ENCODE assay signal across 9 mouse cellular contexts in genomic region chr12:83988483-83988882, GRCm38 (mm10). TPM values are rescaled to one million over a fixed set of nuclear protein-coding genes. Genes with fewer than 3 reads are reported as not detected.
DNase-seq lines count a peak whose midpoint lies in the region; ATAC-seq and TF ChIP-seq lines count a peak whose summit lies in the region.
"Had no signal": no experiment of that assay in that cellular context is flagged by ENCODE, and none has a peak within 500 bp of the region (broad histone marks: within the 10 kb centered on the region; RNA-seq: fewer than 3 reads in every experiment).

No protein-coding gene starts in this region.

- H3K27me3 ChIP-seq in heart, embryonic 12.5 days (replicated peaks) = no peaks in the 10 kb centered on the region
- no peaks in the 10 kb centered on the region for H3K27me3 ChIP-seq in C2C12 (ENCODE audit: control insufficient read depth, insufficient read depth, insufficient read length)
- H3K27me3 ChIP-seq in forebrain, embryonic 10.5 days (ENCODE audit: poor library complexity, severe bottlenecking) = no peaks in the 10 kb centered on the region
- no peaks in the 10 kb centered on the region for H3K27me3 ChIP-seq in liver, embryonic 14.5 days (ENCODE audit: control insufficient read depth, insufficient read depth, low read length)
- H3K27me3 ChIP-seq: Patski had no signal

- no peak for DNase-seq in heart, postnatal 25 days (ENCODE audit: low spot score)
- no peak for DNase-seq in forebrain, embryonic 10.5 days (ENCODE audit: extremely low spot score, low spot score)
- no peak for DNase-seq in liver, embryonic 14.5 days (ENCODE audit: low read depth in 3 of 3, low spot score in 3 of 3)
- no peak for DNase-seq in cerebellum, postnatal 14 days
- DNase-seq in adrenal gland, adult 18-20 months (ENCODE audit: low spot score in 2 of 2) = no peak
- no peak for DNase-seq in urinary bladder, postnatal 25 days (ENCODE audit: low spot score)

- H3K9ac ChIP-seq in heart, embryonic 12.5 days = peak overlapping the region; percentile 83
- H3K9ac ChIP-seq in liver, embryonic 14.5 days (replicated peaks) = peak overlapping the region; percentile 70

- H3K79me2 ChIP-seq in C2C12 (ENCODE audit: control insufficient read depth, insufficient read depth) = no peaks in the 10 kb centered on the region

- ATAC-seq in heart, embryonic 12.5 days (ENCODE audit: insufficient number of reproducible peaks, low FRiP score) = peak; percentile 27; the same call in 1 of the 2 replicates
- no peak for ATAC-seq in liver, embryonic 14.5 days (ENCODE audit: insufficient read depth)

- no peak for TF ChIP-seq CTCF in C2C12 (IDR thresholded peaks at IDR 0.05; ENCODE audit: control insufficient read depth, insufficient read depth, insufficient read length)
- TF ChIP-seq CTCF in liver, embryonic 14.5 days (IDR thresholded peaks at IDR 0.05; ENCODE audit: low read depth) = no peak

- H3K9me3 ChIP-seq in heart, embryonic 12.5 days (replicated peaks) = no peaks in the 10 kb centered on the region; the same call in 1 of the 2 replicates
- peaks cover 5% of the 10 kb centered on the region for H3K9me3 ChIP-seq in forebrain, embryonic 10.5 days
- H3K9me3 ChIP-seq in liver, embryonic 14.5 days (ENCODE audit: control insufficient read depth, low read length) = no peaks in the 10 kb centered on the region

- TF ChIP-seq EP300 in liver, embryonic 14.5 days (IDR thresholded peaks at IDR 0.05; ENCODE audit: low read depth) = no peak

- no peaks in the 10 kb centered on the region for H3K79me3 ChIP-seq in C2C12 (ENCODE audit: low read depth)

- intact Hi-C loops in heart, postnatal 25 days (cut with DNase I) = loop anchor here (2.0 to 5.0 kb wide), 2 partner anchors 20 to 44 kb away; partner anchors contain the start of gene Acot1

- H3K4me1 ChIP-seq in heart, embryonic 12.5 days (replicated peaks) = peaks cover 6% of the 10 kb centered on the region
- peaks cover 15% of the 10 kb centered on the region for H3K4me1 ChIP-seq in forebrain, embryonic 10.5 days
- peaks cover 0 to 6% of the 10 kb centered on the region in 2 experiments; a peak in 2 of 4 replicates for H3K4me1 ChIP-seq in liver, embryonic 14.5 days (replicated peaks; ENCODE audit: control insufficient read depth in 2 of 2, insufficient read depth in 2 of 2, low read length in 1 of 2)

- peak overlapping the region; percentile 70 for H3K4me3 ChIP-seq in heart, embryonic 12.5 days
- peak overlapping the region; percentile 36 for H3K4me3 ChIP-seq in C2C12 (ENCODE audit: insufficient read depth, poor library complexity, severe bottlenecking)
- H3K4me3 ChIP-seq in forebrain, embryonic 10.5 days = peak overlapping the region; percentile 65
- H3K4me3 ChIP-seq in liver, embryonic 14.5 days (ENCODE audit: insufficient read depth in 1 of 2, low read depth in 2 of 2, low read length in 2 of 2) = peak overlapping the region; percentile 66 to 70

- no peak overlapping the region for H3ac ChIP-seq in C2C12 (ENCODE audit: control insufficient read depth, insufficient read length, low read depth)

- peak overlapping the region; percentile 72 for H3K4me2 ChIP-seq in heart, embryonic 12.5 days
- H3K4me2 ChIP-seq in liver, embryonic 14.5 days (ENCODE audit: low read depth) = peak overlapping the region; percentile 75

- H3K36me3 ChIP-seq in heart, embryonic 12.5 days = peaks cover 10% of the 10 kb centered on the region
- no peaks in the 10 kb centered on the region for H3K36me3 ChIP-seq in C2C12 (ENCODE audit: control insufficient read depth, insufficient read depth)
- H3K36me3 ChIP-seq in forebrain, embryonic 10.5 days (replicated peaks) = peaks cover 12% of the 10 kb centered on the region
- H3K36me3 ChIP-seq in liver, embryonic 14.5 days (replicated peaks; ENCODE audit: control insufficient read depth, insufficient read depth, low read depth) = no peaks in the 10 kb centered on the region

- WGBS in heart, embryonic 12.5 days = 61% methylated on average over 4 of the region's 4 CpGs
- 74% methylated on average over 4 of the region's 4 CpGs for WGBS in forebrain, embryonic 10.5 days
- WGBS in liver, embryonic 14.5 days (ENCODE audit: insufficient replicate concordance) = 58% methylated on average over 4 of the region's 4 CpGs

- H3K27ac ChIP-seq in heart, embryonic 12.5 days (ENCODE audit: poor library complexity, severe bottlenecking) = peak overlapping the region; percentile 97; the same call in 1 of the 2 replicates
- H3K27ac ChIP-seq in forebrain, embryonic 10.5 days = peak overlapping the region; percentile 92
- H3K27ac ChIP-seq in liver, embryonic 14.5 days = no peak overlapping the region

TF ChIP-seq in C2C12, 6 proteins besides CTCF, POLR2A, EP300 and RAD21:
- no peak for TF ChIP-seq MYOD1 (IDR thresholded peaks at IDR 0.05; ENCODE audit: control insufficient read depth, insufficient read length, low read depth)

RNA-seq across cellular contexts. Expression of gene Acot2, which starts 0.8 kb away (rescaled TPM):
- 43.8 and 45.1 TPM in 2 replicates for polyA plus RNA-seq in heart, embryonic 12.5 days (2016; fragmentation: Nextera tagmentation; extraction: Ambion mirVana)
- 100 to 1,000 TPM; 100 to 107 TPM for total RNA-seq in heart, postnatal 25 days (2021)
- polyA plus RNA-seq in C2C12 (2012; fragmentation: generic; extraction: Trizol) = 2.6 TPM
- polyA plus RNA-seq in forebrain, embryonic 10.5 days (2016; fragmentation: Nextera tagmentation; extraction: Ambion mirVana) = 14.9 and 16.0 TPM in 2 replicates
- polyA plus RNA-seq in liver, embryonic 14.5 days (2012; rRNA removed) = 2.7 and 2.9 TPM in 2 replicates
- 5.5 and 6.0 TPM in 2 replicates for polyA plus RNA-seq in liver, embryonic 14.5 days (2014; fragmentation: Nextera tagmentation; extraction: Ambion mirVana)
- 10 to 100 TPM; 19.2 to 38.5 TPM for total RNA-seq in adrenal gland, adult 18-20 months (2021)

RNA-seq across cellular contexts. Expression of gene Heatr4, which starts 3.8 kb away (rescaled TPM):
- not detected in 2 replicates for polyA plus RNA-seq in heart, embryonic 12.5 days (2016; fragmentation: Nextera tagmentation; extraction: Ambion mirVana)
- total RNA-seq in heart, postnatal 25 days (2021) = not detected
- not detected for polyA plus RNA-seq in C2C12 (2012; fragmentation: generic; extraction: Trizol)
- not detected in 2 replicates for polyA plus RNA-seq in forebrain, embryonic 10.5 days (2016; fragmentation: Nextera tagmentation; extraction: Ambion mirVana)
- not detected in 2 replicates for polyA plus RNA-seq in liver, embryonic 14.5 days (2012; rRNA removed)
- polyA plus RNA-seq in liver, embryonic 14.5 days (2014; fragmentation: Nextera tagmentation; extraction: Ambion mirVana) = not detected in 2 replicates
- not detected for total RNA-seq in adrenal gland, adult 18-20 months (2021)
- polyA plus RNA-seq: Patski had no signal

RNA-seq across cellular contexts. Expression of gene Acot1, which starts 20.8 kb away (rescaled TPM):
- 20.0 and 21.3 TPM in 2 replicates for polyA plus RNA-seq in heart, embryonic 12.5 days (2016; fragmentation: Nextera tagmentation; extraction: Ambion mirVana)
- total RNA-seq in heart, postnatal 25 days (2021) = 10 to 100 TPM; 35.8 to 47.2 TPM
- polyA plus RNA-seq in C2C12 (2012; fragmentation: generic; extraction: Trizol) = 0.41 TPM
- polyA plus RNA-seq in forebrain, embryonic 10.5 days (2016; fragmentation: Nextera tagmentation; extraction: Ambion mirVana) = 22.4 and 23.5 TPM in 2 replicates
- polyA plus RNA-seq in liver, embryonic 14.5 days (2012; rRNA removed) = 12.8 and 14.7 TPM in 2 replicates
- polyA plus RNA-seq in liver, embryonic 14.5 days (2014; fragmentation: Nextera tagmentation; extraction: Ambion mirVana) = 28.3 and 35.7 TPM in 2 replicates
- 10 to 100 TPM in 1 of 2 experiments, 1 to 10 TPM in 1; 8.5 to 12.6 TPM for total RNA-seq in adrenal gland, adult 18-20 months (2021)

RNA-seq across cellular contexts. Expression of gene Riox1, which starts 38.1 kb away (rescaled TPM):
- polyA plus RNA-seq in heart, embryonic 12.5 days (2016; fragmentation: Nextera tagmentation; extraction: Ambion mirVana) = 14.7 and 16.5 TPM in 2 replicates
- 1 to 10 TPM; 5.2 to 5.5 TPM for total RNA-seq in heart, postnatal 25 days (2021)
- 18.7 TPM for polyA plus RNA-seq in C2C12 (2012; fragmentation: generic; extraction: Trizol)
- polyA plus RNA-seq in forebrain, embryonic 10.5 days (2016; fragmentation: Nextera tagmentation; extraction: Ambion mirVana) = 14.3 and 15.4 TPM in 2 replicates
- 7.8 and 8.1 TPM in 2 replicates for polyA plus RNA-seq in liver, embryonic 14.5 days (2012; rRNA removed)
- polyA plus RNA-seq in liver, embryonic 14.5 days (2014; fragmentation: Nextera tagmentation; extraction: Ambion mirVana) = 6.8 and 7.3 TPM in 2 replicates
- 10 to 100 TPM; 15.2 to 16.4 TPM for total RNA-seq in adrenal gland, adult 18-20 months (2021)

RNA-seq across cellular contexts. Expression of gene Acot4, which starts 49.7 kb away (rescaled TPM):
- 0.36 and 0.64 TPM in 2 replicates for polyA plus RNA-seq in heart, embryonic 12.5 days (2016; fragmentation: Nextera tagmentation; extraction: Ambion mirVana)
- 1 to 10 TPM in 1 of 2 experiments, under 1 TPM in 1; 0.94 to 1.5 TPM for total RNA-seq in heart, postnatal 25 days (2021)
- polyA plus RNA-seq in C2C12 (2012; fragmentation: generic; extraction: Trizol) = under 0.01 TPM
- 0.14 and 0.15 TPM in 2 replicates for polyA plus RNA-seq in forebrain, embryonic 10.5 days (2016; fragmentation: Nextera tagmentation; extraction: Ambion mirVana)
- polyA plus RNA-seq in liver, embryonic 14.5 days (2012; rRNA removed) = 4.8 and 5.0 TPM in 2 replicates
- polyA plus RNA-seq in liver, embryonic 14.5 days (2014; fragmentation: Nextera tagmentation; extraction: Ambion mirVana) = 7.9 and 8.4 TPM in 2 replicates
- total RNA-seq in adrenal gland, adult 18-20 months (2021) = 1 to 10 TPM; 1.7 to 3.7 TPM
